Mouse (Mus musculus) heart, embryonic 12.5 days (tissue): ENCODE measurements around the gene Uqcr10. TPM values are rescaled to one million over a fixed set of nuclear protein-coding genes. Genes with fewer than 3 reads are reported as not detected.
A peak's percentile ranks its signal among the peaks of the same experiment; 100 is the strongest.

Experiments used
- ATAC-seq: fragments of 200-750 bp; cut with Nextera tagmentation; 2 replicates; pipeline ENCODE4 v1.8.0; 2017; ENCODE audit warnings: moderate TSS enrichment, moderate library complexity; ENCODE audit not compliant: insufficient number of reproducible peaks, low FRiP score
- H3K27ac ChIP-seq: fragments of 300-500 bp; sonication (generic); 2 replicates; pipeline ENCODE4 v1.5.1; 2016; ENCODE audit warnings: mild to moderate bottlenecking, moderate library complexity; ENCODE audit not compliant: poor library complexity, severe bottlenecking
- H3K27me3 ChIP-seq: fragments of 300-500 bp; sonication (generic); replicated peaks from 2 replicates; pipeline ENCODE4 v1.6.1; 2016; ENCODE audit warnings: mild to moderate bottlenecking, moderate library complexity
- H3K36me3 ChIP-seq: fragments of 300-500 bp; sonication (generic); 2 replicates; pipeline ENCODE4 v1.6.1; 2016; ENCODE audit warnings: mild to moderate bottlenecking, moderate library complexity
- H3K4me1 ChIP-seq: fragments of 300-500 bp; sonication (generic); replicated peaks from 2 replicates; pipeline ENCODE4 v1.6.1; 2016; ENCODE audit warnings: mild to moderate bottlenecking
- H3K4me2 ChIP-seq: fragments of 300-500 bp; sonication (generic); 2 replicates; pipeline ENCODE4 v1.6.1; 2016; ENCODE audit warnings: mild to moderate bottlenecking, moderate library complexity
- H3K4me3 ChIP-seq: fragments of 300-500 bp; sonication (generic); 2 replicates; pipeline ENCODE4 v1.5.1; 2016; ENCODE audit warnings: mild to moderate bottlenecking
- H3K9ac ChIP-seq: fragments of 300-500 bp; sonication (generic); 2 replicates; pipeline ENCODE4 v1.6.1; 2016; ENCODE audit warnings: mild to moderate bottlenecking, moderate library complexity
- H3K9me3 ChIP-seq: fragments of 300-500 bp; sonication (generic); replicated peaks from 2 replicates; pipeline ENCODE4 v1.6.1; 2016; ENCODE audit warnings: mild to moderate bottlenecking, moderate library complexity
- WGBS: fragments of 180-500 bp; shearing (Covaris S2); methylation state at CpG from one replicate; pipeline ENCODE4 v1.1.7; 2016; 5-methylcytosine and 5-hydroxymethylcytosine counted together
- polyA plus RNA-seq: library from polyadenylated mRNA; unstranded; fragments of >200 nt; fragmentation: Nextera tagmentation; extraction: Ambion mirVana; gene quantifications from 2 replicates; pipeline ENCODE4 v1.2.1, GENCODE M21; 2016

The Uqcr10 gene
- polyA plus RNA-seq, 1 experiment from 2014 or later: 1,621 TPM

GRCm38 (mm10) chr11:4734179-4734578, 30.0 kb upstream of the Uqcr10 start:
- peaks cover 7% of the 10 kb centered on the region for H3K36me3 ChIP-seq
- no peak overlapping the region for H3K4me3 ChIP-seq
- H3K9ac ChIP-seq: no peak overlapping the region
- no peak for ATAC-seq
- H3K9me3 ChIP-seq: no peaks in the 10 kb centered on the region
- H3K4me2 ChIP-seq: no peak overlapping the region
- H3K27ac ChIP-seq: no peak overlapping the region
- peaks cover 19% of the 10 kb centered on the region for H3K4me1 ChIP-seq
- peaks cover 21% of the 10 kb centered on the region for H3K27me3 ChIP-seq
- 39% methylated on average over 12 of the region's 12 CpGs for WGBS

DNA sequence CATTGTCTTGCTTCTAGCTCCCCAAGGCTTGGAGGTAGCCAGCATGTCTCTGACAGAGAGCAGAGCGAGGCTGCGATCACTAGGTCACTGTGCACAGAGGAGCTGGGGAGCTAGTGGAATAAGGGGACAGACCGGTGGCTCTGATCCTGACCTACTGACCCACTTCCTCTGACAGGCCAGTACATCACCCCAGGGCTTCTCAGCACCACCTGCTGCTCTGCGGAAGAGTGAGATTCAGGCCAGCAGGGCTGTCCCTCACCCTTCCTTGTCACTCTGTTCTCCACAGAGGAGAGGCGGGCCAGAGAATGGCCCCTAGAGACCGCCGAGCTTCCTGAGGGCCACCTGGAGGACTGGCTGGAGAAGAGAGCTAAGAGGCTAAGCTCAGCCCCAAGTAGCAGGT, 27.6 kb upstream of the Uqcr10 start:
- no peaks in the 10 kb centered on the region for H3K9me3 ChIP-seq
- no peak overlapping the region for H3K9ac ChIP-seq
- no peak for ATAC-seq
- H3K4me1 ChIP-seq: peaks cover 19% of the 10 kb centered on the region
- H3K36me3 ChIP-seq: no peaks in the 10 kb centered on the region
- no peak overlapping the region for H3K4me3 ChIP-seq
- no peak overlapping the region for H3K27ac ChIP-seq
- 68% methylated on average over 7 of the region's 7 CpGs for WGBS
- H3K4me2 ChIP-seq: no peak overlapping the region
- peaks cover 13% of the 10 kb centered on the region for H3K27me3 ChIP-seq

- no peaks in the 10 kb centered on the region for H3K9me3 ChIP-seq
- ATAC-seq: no peak
- peaks cover 3% of the 10 kb centered on the region; the same call in 1 of the 2 replicates for H3K36me3 ChIP-seq
- no peak overlapping the region for H3K4me2 ChIP-seq
- WGBS: 77% methylated on average over 5 of the region's 5 CpGs
- peaks cover 19% of the 10 kb centered on the region for H3K4me1 ChIP-seq
- H3K27me3 ChIP-seq: peaks cover 13% of the 10 kb centered on the region
- no peak overlapping the region for H3K9ac ChIP-seq
- no peak overlapping the region for H3K4me3 ChIP-seq
- H3K27ac ChIP-seq: no peak overlapping the region
Observed at GRCm38 (mm10) chr11:4730913-4731312, 26.8 kb upstream of the Uqcr10 start.

DNA sequence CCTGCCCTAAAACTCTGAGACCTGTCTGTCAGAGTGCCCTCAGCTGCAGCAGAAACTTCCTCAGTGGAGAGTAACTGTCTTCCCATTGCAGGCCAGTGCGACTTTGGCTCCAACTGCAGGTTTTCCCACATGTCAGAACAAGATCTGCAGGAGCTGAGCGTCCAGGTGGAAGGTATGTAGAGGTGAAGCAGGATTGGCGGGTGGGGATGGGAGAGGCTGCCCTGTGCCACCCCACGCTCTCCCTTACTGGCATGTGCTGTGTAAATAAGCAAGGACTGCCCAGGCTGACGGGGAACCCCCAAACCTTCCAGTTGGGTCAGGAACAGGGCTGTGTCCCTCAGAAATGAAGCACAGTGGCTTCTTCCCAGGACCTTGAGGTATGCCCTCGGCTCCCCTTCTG, 26.0 kb upstream of the Uqcr10 start:
- Histone ChIP-seq H3K4me1 (peaks cover 16% of the 10 kb centered on the region), H3K27ac (no peak overlapping the region), H3K9ac (no peak overlapping the region), H3K36me3 (peaks cover 9% of the 10 kb centered on the region; the same call in 1 of the 2 replicates), H3K9me3 (no peaks in the 10 kb centered on the region), H3K27me3 (peaks cover 8% of the 10 kb centered on the region; the same call in 1 of the 2 replicates), H3K4me3 (no peak overlapping the region), H3K4me2 (no peak overlapping the region)
- 86% methylated on average over 6 of the region's 6 CpGs for WGBS
- no peak for ATAC-seq

- no peak overlapping the region for H3K27ac ChIP-seq
- H3K4me3 ChIP-seq: no peak overlapping the region
- peaks cover 3% of the 10 kb centered on the region; the same call in 1 of the 2 replicates for H3K27me3 ChIP-seq
- no peaks in the 10 kb centered on the region for H3K9me3 ChIP-seq
- H3K4me1 ChIP-seq: peaks cover 11% of the 10 kb centered on the region
- no peak overlapping the region for H3K9ac ChIP-seq
- peaks cover 14% of the 10 kb centered on the region for H3K36me3 ChIP-seq
- no peak overlapping the region for H3K4me2 ChIP-seq
- peak; percentile 51; the same call in 1 of the 2 replicates for ATAC-seq
- WGBS: 25% methylated on average over 12 of the region's 12 CpGs
Observed at GRCm38 (mm10) chr11:4729603-4730002, 25.5 kb upstream of the Uqcr10 start.

- 77% methylated on average over 8 of the region's 8 CpGs for WGBS
- Histone ChIP-seq H3K36me3 (peaks cover 36% of the 10 kb centered on the region), H3K4me1 (peaks cover 15% of the 10 kb centered on the region), H3K9me3 (no peaks in the 10 kb centered on the region), H3K4me3 (no peak overlapping the region), H3K27ac (no peak overlapping the region), H3K27me3 (no peaks in the 10 kb centered on the region), H3K4me2 (no peak overlapping the region), H3K9ac (no peak overlapping the region)
- no peak for ATAC-seq
Observed at GRCm38 (mm10) chr11:4721728-4722127, 17.6 kb upstream of the Uqcr10 start.

DNA sequence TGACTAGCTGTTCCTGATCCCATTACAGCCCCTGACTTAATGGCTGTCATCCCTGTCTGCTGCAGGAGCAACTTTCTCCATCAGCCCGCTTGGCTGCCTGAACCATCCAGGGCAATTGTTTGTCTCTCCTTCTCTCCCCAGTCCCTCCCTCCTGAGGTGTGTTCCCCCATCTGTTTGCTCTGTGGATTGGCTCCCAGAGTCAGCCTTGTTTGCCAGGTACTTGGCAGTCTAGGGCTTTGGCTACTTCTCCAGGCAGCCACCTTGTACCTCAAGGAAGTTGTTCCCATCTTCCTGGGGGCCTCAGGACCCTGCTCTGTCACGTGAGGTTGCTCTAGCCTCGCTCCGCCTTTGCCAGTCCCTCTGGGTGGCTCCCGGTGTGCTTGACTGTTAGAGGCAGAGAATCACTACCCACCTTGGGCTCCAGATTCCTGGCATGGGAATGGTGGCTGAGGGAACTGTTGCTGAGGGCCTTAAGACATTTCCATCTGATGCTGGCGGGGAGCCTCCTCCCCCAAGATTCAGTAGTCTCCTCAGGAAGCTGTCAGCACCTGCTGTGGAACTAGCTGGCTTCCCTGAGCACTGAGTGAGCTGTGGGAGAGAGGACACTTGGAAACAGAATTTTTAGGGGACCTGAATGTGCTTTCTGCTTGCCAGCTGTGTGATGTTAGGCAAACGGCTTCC, 16.9 kb upstream of the Uqcr10 start:
- no peak overlapping the region for H3K4me2 ChIP-seq
- H3K27ac ChIP-seq: no peak overlapping the region
- ATAC-seq: no peak
- H3K9ac ChIP-seq: no peak overlapping the region
- H3K9me3 ChIP-seq: no peaks in the 10 kb centered on the region
- H3K36me3 ChIP-seq: peaks cover 33% of the 10 kb centered on the region
- H3K27me3 ChIP-seq: no peaks in the 10 kb centered on the region
- WGBS: 51% methylated on average over 7 of the region's 7 CpGs
- H3K4me3 ChIP-seq: no peak overlapping the region
- H3K4me1 ChIP-seq: peaks cover 15% of the 10 kb centered on the region

DNA sequence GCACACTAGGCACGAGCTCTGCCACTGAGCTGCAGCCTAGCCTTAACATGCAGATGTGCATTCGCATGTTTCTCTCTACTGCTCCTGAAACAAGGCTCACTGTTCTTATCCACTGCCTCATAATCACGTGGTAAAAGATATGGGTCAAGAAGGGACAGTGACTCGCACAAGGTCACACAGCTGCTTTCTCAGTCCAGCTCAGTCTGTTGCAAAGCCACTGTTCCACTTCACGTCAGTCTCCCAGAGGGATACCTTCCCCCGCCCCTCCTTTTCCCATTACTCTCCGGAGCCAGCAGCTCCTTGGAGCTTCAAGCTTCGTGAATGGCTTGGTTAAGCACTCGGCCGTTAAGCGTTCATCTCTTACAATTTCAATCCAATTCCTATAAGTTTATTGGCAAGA, 16.3 kb upstream of the Uqcr10 start:
- H3K9me3 ChIP-seq: no peaks in the 10 kb centered on the region
- peaks cover 15% of the 10 kb centered on the region for H3K4me1 ChIP-seq
- no peak for ATAC-seq
- H3K27me3 ChIP-seq: no peaks in the 10 kb centered on the region
- H3K4me2 ChIP-seq: no peak overlapping the region
- 76% methylated on average over 11 of the region's 11 CpGs for WGBS
- H3K27ac ChIP-seq: no peak overlapping the region
- H3K4me3 ChIP-seq: no peak overlapping the region
- peaks cover 30% of the 10 kb centered on the region for H3K36me3 ChIP-seq
- no peak overlapping the region for H3K9ac ChIP-seq

- no peak overlapping the region for H3K9ac ChIP-seq
- no peak for ATAC-seq
- H3K4me2 ChIP-seq: no peak overlapping the region
- no peaks in the 10 kb centered on the region for H3K27me3 ChIP-seq
- peaks cover 15% of the 10 kb centered on the region for H3K4me1 ChIP-seq
- no peaks in the 10 kb centered on the region for H3K9me3 ChIP-seq
- 86% methylated on average over 9 of the region's 9 CpGs for WGBS
- H3K4me3 ChIP-seq: no peak overlapping the region
- peaks cover 25% of the 10 kb centered on the region for H3K36me3 ChIP-seq
- H3K27ac ChIP-seq: no peak overlapping the region
Observed at GRCm38 (mm10) chr11:4719961-4720360, 15.8 kb upstream of the Uqcr10 start.

DNA sequence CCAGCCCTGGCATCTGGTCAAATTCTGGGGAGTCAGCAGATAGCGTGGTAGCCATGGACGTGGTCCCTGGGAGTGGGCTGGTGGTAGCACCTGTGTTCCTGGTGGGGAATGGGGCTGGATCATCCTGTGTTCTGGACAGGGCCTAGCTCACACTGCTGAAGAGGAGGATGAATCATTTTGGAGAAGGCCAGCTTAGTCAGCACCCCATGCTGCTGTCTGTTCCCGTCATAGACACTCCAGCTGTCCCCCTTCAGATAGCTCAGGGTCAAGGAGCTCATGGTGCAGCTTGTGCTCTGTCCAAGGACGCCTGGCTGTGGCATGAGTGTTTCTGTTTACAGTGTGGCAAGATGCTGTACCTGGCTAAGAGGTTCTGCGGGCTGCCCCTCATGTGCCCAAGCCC, 14.4 kb upstream of the Uqcr10 start:
- H3K9me3 ChIP-seq: no peaks in the 10 kb centered on the region
- no peak for ATAC-seq
- no peaks in the 10 kb centered on the region for H3K27me3 ChIP-seq
- H3K4me2 ChIP-seq: no peak overlapping the region
- H3K9ac ChIP-seq: no peak overlapping the region
- peaks cover 12% of the 10 kb centered on the region; the same call in 1 of the 2 replicates for H3K36me3 ChIP-seq
- H3K4me3 ChIP-seq: no peak overlapping the region
- H3K27ac ChIP-seq: no peak overlapping the region
- 61% methylated on average over 5 of the region's 5 CpGs for WGBS
- peaks cover 15% of the 10 kb centered on the region for H3K4me1 ChIP-seq

- Histone ChIP-seq H3K9me3 (no peaks in the 10 kb centered on the region), H3K4me1 (peaks cover 15% of the 10 kb centered on the region), H3K4me2 (no peak overlapping the region), H3K36me3 (no peaks in the 10 kb centered on the region), H3K9ac (no peak overlapping the region), H3K27me3 (no peaks in the 10 kb centered on the region), H3K4me3 (no peak overlapping the region), H3K27ac (no peak overlapping the region)
- no peak for ATAC-seq
- 80% methylated on average over 5 of the region's 5 CpGs for WGBS
Observed at GRCm38 (mm10) chr11:4716530-4717236, 12.5 kb upstream of the Uqcr10 start.
